Mouse (Mus musculus): ENCODE measurements around the gene Tmem170b.

The Tmem170b gene

DNA sequence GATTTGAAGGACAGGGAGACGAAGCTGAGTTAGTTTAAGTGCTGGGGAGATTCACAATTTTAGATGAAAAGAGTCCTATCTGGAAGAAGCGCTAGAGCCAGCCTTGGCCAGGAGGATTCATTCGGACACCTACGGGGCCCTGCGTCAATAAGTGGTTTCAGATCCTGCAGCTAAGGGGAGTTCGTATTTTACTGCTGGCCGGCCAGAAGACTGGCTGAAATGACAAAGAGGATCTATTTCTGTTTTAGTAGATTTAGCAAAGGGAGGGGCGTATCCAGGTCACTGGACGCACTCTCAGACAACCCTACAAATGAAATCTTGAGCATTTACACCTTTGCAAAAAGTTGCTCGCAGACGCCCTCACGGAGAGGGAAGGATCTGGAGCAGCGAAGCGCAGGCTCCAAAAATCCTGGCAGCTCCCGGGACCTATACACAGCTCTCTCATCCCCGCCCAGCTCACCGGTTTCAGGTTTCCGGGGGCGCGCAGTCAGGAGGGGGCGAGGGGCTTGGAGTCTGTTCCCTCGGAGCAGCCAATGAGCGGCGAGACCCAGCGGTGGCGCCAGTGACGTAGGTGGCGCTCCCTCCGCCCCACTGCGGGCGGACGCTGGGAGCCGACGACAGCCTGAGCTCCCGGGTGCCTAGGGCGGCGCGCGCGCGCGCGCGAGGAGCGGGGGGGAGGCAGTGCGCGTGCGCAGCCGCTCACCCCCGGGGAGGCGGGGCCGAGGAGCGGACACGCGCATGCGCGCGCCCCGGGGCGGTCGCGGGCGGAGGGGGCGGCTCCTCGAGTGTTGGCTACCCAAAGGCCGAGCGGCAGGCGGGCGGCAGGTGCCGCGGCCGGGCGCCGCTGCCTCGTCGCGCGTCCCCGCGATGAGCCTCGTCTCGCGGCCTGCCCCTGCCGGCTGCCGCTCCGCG, at the start of gene Tmem170b:
Gene Tmem170b (plus strand): TSS at position 809 of the 912 bp plus-strand sequence.
- DNase-seq, result peak; percentile 97

- DNase-seq, result no peak
These were observed 44.7 kb upstream of the Tmem170b start for GRCm38 (mm10) chr13:41561024-41561423.

- no peak for DNase-seq
These were observed 37.3 kb upstream of the Tmem170b start for GRCm38 (mm10) chr13:41568421-41568820.

GRCm38 (mm10) chr13:41568926-41569325, 36.8 kb upstream of the Tmem170b start:
- DNase-seq, result no peak

DNA sequence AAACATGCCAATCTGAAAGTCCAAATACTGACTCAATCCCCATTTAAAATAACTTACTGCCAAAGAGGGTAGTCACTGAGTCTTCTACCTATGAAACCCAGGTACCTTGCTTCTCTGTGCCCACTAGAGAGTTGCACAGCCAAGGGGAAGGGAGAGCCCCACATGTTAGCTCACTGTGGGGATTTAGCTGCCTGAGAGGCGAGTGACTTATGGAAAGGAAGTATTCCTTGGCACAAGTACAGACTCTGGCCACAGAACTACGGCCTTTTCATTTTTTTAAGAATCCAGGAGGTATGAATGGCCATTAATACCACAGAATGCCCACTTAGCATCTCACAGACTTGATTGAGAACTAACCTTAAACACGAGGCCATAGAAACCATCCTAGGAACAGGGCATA, 35.9 kb upstream of the Tmem170b start:
- DNase-seq, result no peak

DNA sequence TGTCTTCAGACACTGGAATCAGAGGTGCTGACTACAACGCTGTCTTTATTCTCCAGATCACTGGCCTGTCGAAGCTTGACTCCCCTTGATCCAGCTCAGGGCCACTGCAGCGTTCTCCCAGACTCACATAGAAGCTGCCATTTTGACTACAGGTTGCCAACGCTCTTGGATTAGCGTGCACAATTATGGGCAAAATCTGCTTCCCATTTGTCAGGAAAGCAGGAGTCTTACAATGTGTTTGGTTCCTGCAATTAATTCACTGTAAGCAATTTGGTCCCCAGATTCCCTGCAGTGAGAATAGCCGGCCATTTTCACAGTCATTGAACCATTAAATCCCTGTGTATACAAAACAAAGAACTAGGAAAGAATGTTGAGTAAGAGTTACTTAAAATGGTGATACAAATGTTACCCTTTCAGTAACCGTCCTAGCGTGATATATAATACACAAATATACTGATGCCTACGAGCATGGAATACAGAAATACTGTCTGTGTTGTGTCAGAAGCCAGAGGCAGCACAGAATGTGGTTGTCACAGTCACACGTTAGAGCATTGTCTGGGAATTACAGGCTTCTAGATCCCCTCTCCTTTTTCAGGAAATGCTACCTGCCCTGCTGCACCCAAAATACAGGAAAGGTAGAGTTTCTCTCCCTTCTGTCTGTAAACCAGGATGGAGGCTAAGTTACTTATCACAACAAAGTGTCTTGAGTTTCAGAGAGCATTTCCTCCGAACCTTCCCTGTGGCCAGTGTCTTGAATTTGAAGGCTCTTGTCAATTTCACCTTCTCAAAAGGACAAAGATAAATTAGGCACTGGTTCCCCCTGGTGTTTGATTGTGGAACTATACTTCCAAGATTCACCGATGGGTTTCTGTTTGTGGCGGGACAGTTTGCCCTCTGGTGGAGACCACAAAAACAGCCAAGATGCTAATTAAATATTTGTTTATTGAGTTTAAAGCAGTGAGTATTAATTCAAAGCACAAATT, 34.0 kb upstream of the Tmem170b start:
- DNase-seq, result peak; percentile 73

GRCm38 (mm10) chr13:41572351-41572735, 33.4 kb upstream of the Tmem170b start:
- peak; percentile 15 for DNase-seq

DNA sequence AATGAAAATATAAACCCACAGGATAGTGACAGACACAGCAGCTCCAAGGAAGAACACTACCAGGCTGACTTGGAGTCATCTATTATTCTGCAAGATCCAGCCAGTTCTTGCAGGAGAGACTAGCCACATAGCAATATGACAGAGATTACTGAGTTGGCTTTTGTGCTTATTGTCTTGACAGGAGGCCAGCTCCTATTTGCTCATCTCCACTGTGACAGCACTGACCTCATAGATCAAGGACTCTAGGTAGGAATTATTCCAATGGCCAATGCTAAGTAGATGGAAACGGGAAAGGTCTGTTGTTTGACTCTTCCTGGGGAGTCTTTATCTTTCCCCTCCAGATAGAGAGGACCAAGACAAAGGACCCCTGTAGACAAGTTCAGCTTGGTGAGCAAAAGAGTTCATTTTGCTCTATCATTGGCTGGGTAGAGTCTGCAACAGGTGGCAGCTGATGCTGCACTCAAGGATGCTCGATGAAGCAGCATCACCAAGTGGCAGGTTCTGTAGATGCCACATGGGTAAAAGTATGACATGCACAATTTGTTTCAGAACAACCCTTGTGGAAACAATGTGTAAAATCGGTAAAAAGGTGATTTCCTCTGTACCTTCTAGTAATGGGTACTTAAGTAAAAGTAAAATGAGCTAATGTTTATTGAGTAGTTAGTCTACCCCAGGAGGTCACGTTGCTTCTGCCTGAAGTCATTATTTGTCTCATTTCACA, 32.4 kb upstream of the Tmem170b start:
- DNase-seq, result no peak

- no peak for DNase-seq
These were observed 24.6 kb upstream of the Tmem170b start for GRCm38 (mm10) chr13:41581058-41581457.

DNA sequence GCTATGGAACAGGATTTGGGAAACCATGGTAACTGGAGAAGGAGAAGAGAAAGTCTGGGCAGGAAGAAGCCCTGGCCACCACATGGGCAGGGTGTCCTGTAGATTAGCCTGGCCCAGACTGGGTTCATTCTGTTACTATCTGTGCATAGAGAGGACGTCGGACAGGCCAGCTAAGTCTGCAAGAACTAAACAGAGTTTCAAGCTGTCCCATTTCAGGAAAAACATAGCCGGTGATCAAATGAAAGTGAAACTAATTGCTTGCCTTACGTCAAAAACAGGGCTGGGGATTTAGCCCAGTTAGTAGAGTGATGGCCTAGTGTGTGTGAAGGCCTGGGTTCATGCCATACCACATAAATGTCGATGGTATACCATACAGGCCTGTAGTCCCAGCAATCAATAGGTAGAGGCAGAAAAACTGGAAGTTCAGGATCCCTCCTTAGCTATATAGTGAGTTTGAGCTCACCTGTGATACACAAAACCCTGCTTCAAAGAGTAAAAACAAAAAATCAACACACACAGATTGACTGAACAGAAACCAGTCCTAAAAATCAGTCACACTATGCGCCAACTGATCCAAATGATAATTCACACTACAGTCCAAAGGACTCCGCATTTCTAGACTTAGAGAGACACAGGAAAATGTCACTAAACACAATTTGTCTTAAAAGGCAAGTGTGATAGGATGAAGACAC, 21.9 kb upstream of the Tmem170b start:
- no peak for DNase-seq

DNA sequence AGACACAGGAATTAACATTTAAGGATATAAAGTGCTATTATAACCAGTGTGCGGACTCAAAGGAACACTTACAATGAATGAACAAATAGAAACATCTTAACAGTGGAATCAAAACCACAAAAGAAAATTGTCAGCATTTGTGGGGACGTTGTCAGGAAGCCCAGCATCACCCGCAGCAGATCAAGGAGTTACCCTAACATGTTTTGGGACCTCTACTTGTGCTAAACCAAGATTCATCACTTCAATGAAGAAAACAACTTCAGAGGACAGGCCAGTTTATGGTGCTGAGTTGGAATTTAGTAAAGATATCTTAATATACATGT, 21.4 kb upstream of the Tmem170b start:
- no peak for DNase-seq

DNA sequence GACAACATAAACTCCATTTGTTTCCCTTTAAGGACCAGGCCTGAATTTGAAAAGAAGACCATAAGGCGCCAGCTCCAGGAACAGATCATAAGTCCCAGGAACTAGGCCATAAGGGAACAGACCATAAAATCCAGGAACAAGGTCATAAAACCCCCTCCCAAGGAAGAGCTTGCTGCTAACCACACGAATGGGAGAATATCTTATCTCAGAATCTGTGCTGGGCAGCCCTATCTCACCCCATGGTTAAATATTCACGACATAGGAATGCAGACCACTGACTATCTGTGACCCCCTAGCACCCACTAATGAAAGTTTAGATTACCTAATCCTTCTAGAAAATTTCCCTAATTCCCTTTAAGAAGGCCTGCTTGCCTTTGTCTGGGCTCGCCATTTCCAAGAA, 20.8 kb upstream of the Tmem170b start:
- DNase-seq, result no peak

- DNase-seq, result no peak
These were observed 9.0 kb upstream of the Tmem170b start for GRCm38 (mm10) chr13:41596678-41597077.

DNA sequence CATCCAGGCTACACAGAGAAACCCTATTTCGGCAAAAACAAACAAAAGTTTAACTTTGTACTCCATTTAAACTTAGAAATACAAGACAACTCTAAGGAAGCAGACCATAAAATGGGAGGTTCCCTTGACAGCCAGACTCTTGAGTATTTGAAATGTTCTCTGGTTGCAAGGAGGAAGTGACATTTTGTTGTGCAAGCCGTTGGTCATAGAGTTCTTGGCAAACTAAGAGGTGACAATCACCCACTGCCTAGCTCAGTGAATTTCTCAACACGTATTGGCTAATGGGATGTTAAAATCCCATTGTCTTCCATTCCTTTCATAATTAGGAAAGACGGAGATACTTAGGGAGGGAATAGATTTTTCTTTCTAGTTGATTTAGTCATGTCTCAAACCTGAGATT, 5.7 kb upstream of the Tmem170b start:
- no peak for DNase-seq

DNA sequence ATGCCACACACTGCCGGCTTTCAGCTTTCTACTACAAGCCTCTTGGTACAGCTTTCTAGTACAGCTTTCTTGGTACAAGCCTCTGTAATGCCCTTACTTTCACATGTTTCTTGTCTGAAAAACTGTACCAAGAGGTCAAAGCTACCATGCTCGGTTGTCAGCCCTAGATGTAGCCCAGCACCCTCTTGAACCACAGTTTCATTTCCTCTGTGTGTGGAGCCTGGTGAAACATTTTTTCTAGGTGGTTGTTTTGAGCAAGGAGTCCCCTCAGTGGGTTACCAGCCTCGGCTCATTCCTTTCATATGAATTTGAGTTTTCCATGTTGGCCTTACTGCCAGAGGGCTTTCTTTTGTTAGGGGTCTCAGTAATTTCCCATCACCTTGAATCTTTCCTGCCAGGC, 4.7 kb upstream of the Tmem170b start:
- DNase-seq, result no peak

GRCm38 (mm10) chr13:41603921-41604466, 1.7 kb upstream of the Tmem170b start:
- no peak for DNase-seq

DNA sequence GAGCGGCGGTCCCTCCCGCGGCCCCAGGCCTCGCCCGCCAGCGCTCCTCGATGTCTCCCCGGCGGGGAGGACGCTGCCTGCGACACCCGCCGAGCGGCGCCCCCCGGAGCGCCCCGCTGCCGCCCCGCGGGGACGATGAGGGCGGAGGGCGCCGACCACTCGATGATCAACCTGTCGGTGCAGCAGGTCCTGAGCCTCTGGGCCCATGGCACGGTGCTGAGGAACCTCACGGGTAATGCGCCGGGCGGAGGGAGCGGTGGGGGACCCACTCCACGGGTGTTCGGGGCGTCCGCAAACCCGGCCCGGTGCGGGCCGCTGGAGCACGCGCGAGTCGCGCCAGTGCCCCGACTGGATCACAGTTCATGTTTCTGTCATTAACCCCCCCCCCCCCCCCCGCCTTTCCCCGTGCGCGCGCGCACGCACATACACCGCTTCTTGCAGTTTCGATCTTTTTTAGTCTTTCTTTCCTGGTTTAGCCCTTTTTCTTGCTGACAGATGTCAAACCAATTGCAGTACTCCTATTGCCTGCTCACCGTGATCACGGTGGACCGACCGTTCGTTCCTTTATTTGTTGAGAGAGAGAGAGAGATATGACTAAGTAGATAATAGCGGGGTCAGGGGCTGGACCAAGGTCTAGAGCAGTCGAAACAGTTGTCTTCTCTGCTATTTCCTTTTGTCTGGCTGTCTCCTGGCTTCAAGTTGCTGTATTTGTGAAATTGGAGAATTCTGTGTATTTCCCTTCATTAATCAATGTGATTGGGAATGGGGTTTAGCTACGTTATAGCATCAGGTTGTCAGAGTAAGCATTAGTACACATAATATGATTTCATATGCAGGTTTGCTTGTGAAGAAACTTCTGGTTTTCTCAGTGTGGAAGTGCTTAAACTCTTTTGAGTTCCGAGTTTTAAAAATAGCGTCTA, 634 bp downstream of the Tmem170b start:
- DNase-seq, result peak; percentile 78

DNA sequence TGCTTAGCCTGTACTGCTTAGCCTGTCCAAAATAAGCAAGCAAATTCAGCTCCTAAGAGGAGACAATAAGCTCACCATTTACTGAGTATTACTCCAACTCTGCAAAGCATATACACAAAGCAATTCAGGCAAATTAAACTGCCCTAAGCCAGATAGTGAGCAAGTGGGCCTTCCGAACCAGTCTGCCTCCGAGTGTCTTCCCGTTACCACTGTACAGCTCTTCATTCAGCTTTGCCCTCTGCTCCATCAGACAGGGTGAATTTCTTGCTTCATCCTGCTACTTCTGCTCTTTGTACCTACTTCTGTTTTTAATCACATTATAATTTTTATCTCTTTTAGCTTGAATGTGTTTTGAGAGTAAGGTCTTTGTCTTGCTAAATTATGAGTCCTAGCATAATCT, 1.9 kb downstream of the Tmem170b start:
- DNase-seq, result no peak

DNA sequence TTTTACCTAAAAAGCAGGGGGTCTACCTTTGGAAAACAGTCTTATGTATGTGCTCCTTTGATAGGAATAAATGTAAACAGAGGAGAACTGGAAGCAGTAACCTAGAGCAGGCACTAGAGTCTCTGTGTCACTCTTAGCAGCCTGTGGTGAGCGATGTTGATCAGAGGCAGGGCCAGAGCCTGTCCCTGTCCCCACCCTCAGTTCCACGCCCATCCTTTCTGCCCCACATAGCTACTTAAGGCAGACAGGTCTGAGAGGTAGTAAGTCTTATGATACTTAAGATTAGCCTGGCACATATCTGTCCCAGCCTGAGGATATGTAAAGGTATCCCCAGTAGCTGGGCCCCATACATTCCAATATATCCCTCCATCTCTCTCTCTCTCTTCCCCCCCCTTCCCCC, 2.9 kb downstream of the Tmem170b start:
- no peak for DNase-seq

DNA sequence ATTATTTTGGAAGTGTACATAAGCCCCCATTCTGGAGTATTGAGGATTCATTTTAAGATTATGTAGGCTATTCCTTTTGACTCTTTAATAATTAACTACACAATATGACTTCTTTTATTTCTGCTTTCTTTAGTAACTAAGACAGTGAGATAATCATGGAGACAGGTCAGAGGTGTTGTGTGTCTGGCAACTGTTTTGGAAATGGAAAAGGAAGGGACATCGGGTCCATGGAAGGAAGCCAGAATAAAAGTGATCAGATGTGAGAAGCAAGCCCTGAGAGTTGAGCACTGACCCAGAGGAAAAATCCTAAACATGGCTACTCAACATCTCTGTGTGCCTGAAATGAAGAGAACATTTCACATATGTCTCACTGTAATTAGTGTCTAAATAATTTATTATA, 5.3 kb downstream of the Tmem170b start:
- no peak for DNase-seq

GRCm38 (mm10) chr13:41614539-41614938, 8.8 kb downstream of the Tmem170b start:
- DNase-seq, result no peak

All from thymus, postnatal 4 days (tissue).